Mouse (Mus musculus) midbrain, embryonic 14.5 days (tissue): Measurements from ENCODE around the gene Pi4kb. TPM values are rescaled to one million over a fixed set of nuclear protein-coding genes. Genes with fewer than 3 reads are reported as not detected.
"Not testable (repeated sequence)": the region's sequence is repeated elsewhere in the genome, so short reads cannot be mapped to it uniquely, and the experiment has no call there.

Experiments used
- ATAC-seq: fragments of 200-750 bp; cut with Nextera tagmentation; 2 replicates; pipeline ENCODE4 v1.8.0; 2017; ENCODE audit warnings: moderate number of reproducible peaks, moderate library complexity; ENCODE audit not compliant: low FRiP score, low TSS enrichment
- DNase-seq: peaks from one replicate; pipeline ENCODE4 v3.0.0-alpha.2; 2015
- H3K27ac ChIP-seq: fragments of 300-500 bp; sonication (generic); replicated peaks from 2 replicates; pipeline ENCODE4 v1.5.1; 2014; ENCODE audit warnings: mild to moderate bottlenecking, low read depth, low read length, moderate library complexity
- H3K27me3 ChIP-seq: fragments of 300-500 bp; sonication (generic); 2 replicates; pipeline ENCODE4 v1.6.1; 2014; ENCODE audit warnings: low read length, control low read depth, mixed read lengths; ENCODE audit not compliant: control insufficient read depth, insufficient read depth
- H3K36me3 ChIP-seq: fragments of 300-500 bp; sonication (generic); 2 replicates; pipeline ENCODE4 v1.6.1; 2014; ENCODE audit warnings: low read length, control low read depth; ENCODE audit not compliant: control insufficient read depth, insufficient read depth
- H3K4me1 ChIP-seq: fragments of 300-500 bp; sonication (generic); 2 replicates; pipeline ENCODE4 v1.6.1; 2014; ENCODE audit warnings: mild to moderate bottlenecking, antibody characterized with exemption, low read length, control low read depth; ENCODE audit not compliant: control insufficient read depth, insufficient read depth
- H3K4me2 ChIP-seq: fragments of 300-500 bp; sonication (generic); 2 replicates; pipeline ENCODE4 v1.6.1; 2014; ENCODE audit warnings: mild to moderate bottlenecking, low read length, moderate library complexity
- H3K4me3 ChIP-seq: fragments of 300-500 bp; sonication (generic); replicated peaks from 2 replicates; pipeline ENCODE4 v1.5.1; 2014; ENCODE audit warnings: low read depth, low read length
- H3K9ac ChIP-seq: fragments of 300-500 bp; sonication (generic); replicated peaks from 2 replicates; pipeline ENCODE4 v1.6.1; 2014; ENCODE audit warnings: mild to moderate bottlenecking, low read length, moderate library complexity
- H3K9me3 ChIP-seq: fragments of 300-500 bp; sonication (generic); 2 replicates; pipeline ENCODE4 v1.6.1; 2016; ENCODE audit warnings: low read length, control low read depth, mixed read lengths; ENCODE audit not compliant: control insufficient read depth
- WGBS: fragments of 180-500 bp; shearing (Covaris S2); extraction: QIAGEN DNeasy Blood & Tissue Kit; methylation state at CpG from one replicate; pipeline ENCODE4 v1.1.7; 2014; 5-methylcytosine and 5-hydroxymethylcytosine counted together
- polyA plus RNA-seq: library from polyadenylated mRNA; unstranded; fragments of >200 nt; fragmentation: Nextera tagmentation; extraction: Ambion mirVana; gene quantifications from 2 replicates; pipeline ENCODE4 v1.2.1, GENCODE M21; 2014

Pi4kb gene
- polyA plus RNA-seq = 24.3 and 28.7 TPM in 2 replicates

GRCm38 (mm10) chr3:94974528-94975422 is at the start of gene Pi4kb:
Pi4kb (plus strand) TSS chr3:94974731.
- no peaks in the 10 kb centered on the region for H3K9me3 ChIP-seq
- H3K27ac ChIP-seq = peak within 1 kb of the TSS; percentile 89
- peaks cover 11% of the 10 kb centered on the region; the same call in 1 of the 2 replicates for H3K36me3 ChIP-seq
- ATAC-seq = peak; percentile 92
- H3K9ac ChIP-seq = peak within 1 kb of the TSS; percentile 92
- peak; percentile 97 for DNase-seq
- H3K4me2 ChIP-seq = peak within 1 kb of the TSS; percentile 77
- WGBS = under 1% methylated on average over 57 of the region's 57 CpGs
- H3K4me3 ChIP-seq = peak within 1 kb of the TSS; percentile 91
- peaks cover 18% of the 10 kb centered on the region for H3K4me1 ChIP-seq
- no peaks in the 10 kb centered on the region for H3K27me3 ChIP-seq

GRCm38 (mm10) chr3:94926301-94926736 is 48.2 kb upstream of the Pi4kb start:
- not testable (repeated sequence) for H3K4me2 ChIP-seq, DNase-seq, H3K4me1 ChIP-seq, H3K9me3 ChIP-seq, H3K9ac ChIP-seq, H3K36me3 ChIP-seq, H3K27me3 ChIP-seq, H3K27ac ChIP-seq, ATAC-seq, H3K4me3 ChIP-seq
- 47% methylated on average over 4 of the region's 4 CpGs for WGBS

DNA sequence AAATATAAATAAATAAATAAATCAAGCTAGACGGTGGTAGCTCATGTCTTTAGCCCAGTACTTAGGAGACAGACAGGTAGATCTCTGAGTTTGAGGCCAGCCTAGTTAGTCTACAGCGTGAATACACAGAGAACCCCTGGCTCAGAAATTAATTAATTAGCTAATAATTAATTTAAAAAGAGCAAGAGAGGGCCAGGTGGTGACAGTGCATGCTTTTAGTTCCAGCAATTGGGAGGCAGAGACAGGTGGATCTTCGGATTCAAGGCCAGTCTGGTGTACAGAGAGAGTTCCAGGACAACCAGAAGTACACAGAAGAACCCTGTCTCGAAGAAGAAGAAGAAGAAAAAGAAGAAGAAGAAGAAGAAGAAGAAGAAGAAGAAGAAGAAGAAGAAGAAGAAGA is 45.6 kb upstream of the Pi4kb start:
- DNase-seq, H3K9me3 ChIP-seq, H3K9ac ChIP-seq, H3K4me2 ChIP-seq, H3K4me1 ChIP-seq, ATAC-seq, H3K27me3 ChIP-seq, H3K36me3 ChIP-seq, H3K4me3 ChIP-seq, H3K27ac ChIP-seq: not testable (repeated sequence)
- WGBS = 89% methylated on average over 4 of the region's 4 CpGs

- not testable (repeated sequence) for H3K4me2 ChIP-seq, H3K27ac ChIP-seq, H3K4me3 ChIP-seq, H3K9ac ChIP-seq, H3K9me3 ChIP-seq, H3K27me3 ChIP-seq, ATAC-seq, DNase-seq, H3K4me1 ChIP-seq, H3K36me3 ChIP-seq
- 48% methylated on average over 7 of the region's 7 CpGs for WGBS
These were observed 43.9 kb upstream of the Pi4kb start for GRCm38 (mm10) chr3:94930386-94931266.

DNA sequence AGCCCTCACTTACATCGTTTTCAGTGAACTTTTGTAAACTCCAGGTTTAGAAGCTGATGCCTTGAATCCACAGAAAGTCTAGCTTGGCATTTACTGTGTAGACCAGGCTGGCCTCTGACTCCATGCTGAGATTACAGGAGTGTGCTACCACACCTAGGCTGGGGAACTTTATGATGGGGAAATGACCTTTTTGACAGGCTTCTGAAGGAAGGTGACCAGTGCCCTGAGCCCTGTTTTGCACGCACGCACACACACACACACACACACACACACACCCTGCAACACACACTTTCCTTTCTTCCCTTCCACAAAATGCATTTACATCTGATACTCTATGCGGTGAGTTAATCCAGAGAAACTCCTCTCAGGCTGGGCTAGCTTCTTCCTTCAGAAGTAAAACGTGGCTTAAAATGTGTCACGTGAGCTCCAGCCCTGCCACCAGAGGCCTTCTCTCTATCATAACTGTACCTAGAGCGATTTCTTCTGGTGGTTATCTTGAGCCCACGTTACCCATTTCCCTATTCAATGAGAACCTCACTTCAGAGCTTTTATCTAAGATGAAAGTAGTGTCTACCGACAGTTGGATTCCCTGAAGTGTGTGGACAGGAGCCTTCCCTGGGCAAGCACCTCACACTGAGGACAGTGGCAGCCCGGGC is 43.0 kb upstream of the Pi4kb start:
- not testable (repeated sequence) for ATAC-seq, DNase-seq

DNA sequence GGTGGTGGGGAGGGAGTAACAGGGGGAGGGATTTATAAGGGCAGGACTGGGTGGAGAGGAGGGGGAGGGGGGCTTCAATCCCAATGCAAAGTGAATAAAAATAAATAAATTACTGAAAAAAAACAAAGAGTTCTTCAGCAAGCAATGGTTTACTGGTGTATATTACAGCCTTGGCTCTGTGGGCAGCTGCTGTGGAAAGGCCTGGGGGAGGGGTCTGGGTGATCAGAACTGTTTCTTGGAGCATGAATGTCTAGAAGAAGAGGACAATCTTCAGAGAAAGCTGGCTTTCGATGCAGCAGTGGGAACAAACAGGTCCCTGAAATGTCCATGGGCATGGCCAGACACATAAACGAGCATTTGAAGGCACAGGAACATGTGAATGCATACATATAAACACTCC is 42.3 kb upstream of the Pi4kb start:
- H3K36me3 ChIP-seq, H3K27me3 ChIP-seq, H3K27ac ChIP-seq, H3K4me1 ChIP-seq, H3K9me3 ChIP-seq, ATAC-seq, H3K4me2 ChIP-seq, DNase-seq, H3K9ac ChIP-seq, H3K4me3 ChIP-seq: not testable (repeated sequence)
- 74% methylated on average over 2 of the region's 2 CpGs for WGBS

More for the DNA sequence above, 43.0 kb upstream of the Pi4kb start:
- H3K27ac ChIP-seq, H3K4me3 ChIP-seq, H3K4me1 ChIP-seq, H3K27me3 ChIP-seq, H3K9ac ChIP-seq, H3K4me2 ChIP-seq, H3K9me3 ChIP-seq, H3K36me3 ChIP-seq: not testable (repeated sequence)
- 74% methylated on average over 10 of the region's 10 CpGs for WGBS

DNA sequence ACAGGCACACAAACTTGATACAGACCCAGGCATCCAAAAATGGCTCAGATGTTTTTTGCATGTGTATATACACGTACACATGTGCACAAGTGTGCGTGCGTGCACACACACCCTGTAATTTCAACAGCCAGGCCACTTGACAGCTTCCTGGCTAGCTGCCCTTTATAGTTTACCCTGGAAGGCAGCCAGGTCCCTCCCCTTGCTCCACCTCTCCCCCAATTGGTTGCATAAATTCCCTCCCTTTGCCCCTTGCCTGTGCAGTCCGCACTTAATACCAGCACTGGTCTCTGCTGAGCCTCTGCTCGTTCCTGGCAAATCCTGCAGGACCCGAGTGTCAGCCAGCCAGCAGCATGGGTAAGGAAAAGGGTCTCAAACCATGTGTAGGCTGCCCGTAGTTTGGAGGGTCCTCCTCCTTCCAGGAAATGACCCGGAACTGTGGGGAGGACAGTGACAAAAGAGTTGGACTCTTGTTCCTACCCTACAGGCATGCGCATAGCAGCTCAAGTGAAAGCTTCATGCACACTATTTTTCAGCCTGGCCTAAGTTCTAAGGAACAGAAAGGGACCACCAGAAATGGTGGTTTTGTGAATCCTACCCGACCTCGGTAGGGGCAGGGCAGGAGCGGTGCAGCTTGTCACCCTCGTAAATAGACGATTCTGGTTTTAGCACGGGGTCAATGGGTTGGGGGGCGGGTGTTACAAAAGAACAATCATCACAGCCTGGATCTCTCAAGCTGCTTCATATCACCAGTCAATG is 41.5 kb upstream of the Pi4kb start, which contains the start of gene Selenbp1:
Gene Selenbp1, plus strand, starts transcription at position 248 of the 756 bp plus-strand sequence.
- no peak within 1 kb of the TSS for H3K27ac ChIP-seq
- DNase-seq = peak; percentile 75
- H3K9ac ChIP-seq = no peak within 1 kb of the TSS; the same call in 1 of the 2 replicates
- H3K9me3 ChIP-seq = no peaks in the 10 kb centered on the region
- H3K4me3 ChIP-seq = 0 out of 2 replicates have a peak within 1 kb of the TSS, but pooled peaks have one; percentile 15
- WGBS = 27% methylated on average over 16 of the region's 16 CpGs
- no peaks in the 10 kb centered on the region for H3K27me3 ChIP-seq
- H3K36me3 ChIP-seq = no peaks in the 10 kb centered on the region
- no peaks in the 10 kb centered on the region; the same call in 1 of the 2 replicates for H3K4me1 ChIP-seq
- H3K4me2 ChIP-seq = peak within 1 kb of the TSS; percentile 45
- ATAC-seq = peak; percentile 59; the same call in 1 of the 2 replicates
